Mouse (Mus musculus) ovary, adult 18-20 months (tissue): Measurements from ENCODE around the gene Magi2.
"Not testable (repeated sequence)": the region's sequence is repeated elsewhere in the genome, so short reads cannot be mapped to it uniquely, and the experiment has no call there.

ENCODE experiments used
- DNase-seq: peaks from one replicate; pipeline ENCODE4 v3.0.0; 2022; ENCODE audit warnings: low spot score, mixed read lengths

The Magi2 gene

DNA sequence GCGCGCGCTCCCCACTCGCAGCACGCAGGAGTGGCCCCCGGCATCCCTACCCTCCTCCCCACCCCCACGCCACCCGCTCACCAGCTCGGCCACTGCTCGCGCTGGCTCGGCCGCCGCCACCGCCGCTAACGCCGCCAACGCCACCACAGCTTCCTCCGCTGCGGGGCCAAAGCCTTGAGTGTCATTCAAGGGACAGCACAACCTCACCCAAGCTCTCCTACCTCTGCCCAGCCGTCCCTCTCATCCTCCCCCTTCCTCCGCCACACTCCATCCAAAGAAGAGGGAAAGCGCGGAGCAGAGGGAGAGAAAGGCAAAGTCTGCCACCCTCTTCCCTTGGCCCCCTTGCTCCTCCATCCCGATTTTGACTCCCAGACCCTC, at the start of gene Magi2:
Gene Magi2, plus strand, starts transcription at position 171 of the 378 bp plus-strand sequence.
- no peak for DNase-seq

DNA sequence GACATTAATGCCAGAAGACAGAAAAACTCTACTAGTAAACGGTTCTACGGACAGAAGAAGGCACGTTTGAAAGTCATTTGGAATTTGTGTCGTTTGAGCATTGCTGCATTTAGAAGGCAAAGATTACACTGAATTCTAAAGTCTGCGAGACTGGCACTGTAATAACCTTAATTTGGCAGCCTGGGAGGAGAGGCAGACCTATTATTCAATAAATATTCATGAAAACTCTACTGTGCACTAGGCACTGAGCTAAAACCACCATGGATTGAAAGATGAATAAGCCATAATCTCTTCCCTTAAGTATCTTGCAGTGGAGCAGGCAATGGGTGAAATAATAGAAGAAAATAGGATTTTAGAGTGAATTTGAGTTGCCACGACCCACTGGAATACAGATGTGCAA, 48.2 kb upstream of the Magi2 start:
- DNase-seq: no peak

DNA sequence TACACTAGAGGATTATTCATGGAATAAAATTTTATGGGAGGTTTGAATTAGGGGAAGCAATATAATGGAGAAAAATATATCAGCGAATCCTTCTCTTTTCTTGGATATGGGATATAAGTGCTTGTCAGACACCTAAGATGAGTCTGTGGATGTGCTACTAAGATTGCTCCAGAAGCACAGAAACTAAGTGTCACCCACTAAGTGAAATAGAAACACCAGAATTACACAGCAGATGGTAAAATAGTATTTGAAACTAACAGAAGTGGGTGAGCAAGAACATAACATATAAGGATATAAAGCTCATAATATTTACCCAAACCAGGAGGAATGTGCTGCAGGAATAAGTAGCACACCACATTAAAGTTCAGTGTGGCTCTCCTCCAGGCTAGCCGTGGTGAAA, 40.7 kb upstream of the Magi2 start:
- DNase-seq: no peak

- no peak for DNase-seq
Observed at GRCm38 (mm10) chr5:19211665-19212064, 15.2 kb upstream of the Magi2 start.

GRCm38 (mm10) chr5:19226144-19226865, 531 bp upstream of the Magi2 start:
- peak; percentile 78 for DNase-seq

DNA sequence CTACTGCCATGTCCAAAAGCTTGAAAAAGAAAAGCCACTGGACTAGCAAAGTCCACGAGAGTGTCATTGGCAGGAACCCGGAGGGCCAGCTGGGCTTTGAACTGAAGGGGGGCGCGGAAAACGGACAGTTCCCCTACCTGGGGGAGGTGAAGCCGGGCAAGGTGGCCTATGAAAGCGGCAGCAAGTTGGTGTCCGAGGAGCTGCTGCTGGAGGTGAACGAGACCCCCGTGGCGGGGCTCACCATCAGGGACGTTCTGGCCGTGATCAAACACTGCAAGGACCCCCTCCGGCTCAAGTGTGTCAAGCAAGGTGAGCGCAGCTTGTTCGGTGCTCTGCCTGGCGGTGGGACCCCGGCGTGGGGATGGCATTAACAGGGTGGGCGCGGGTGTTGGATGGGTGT, 445 bp downstream of the Magi2 start:
- DNase-seq: no peak

- DNase-seq: peak; percentile 68
Observed at GRCm38 (mm10) chr5:19227791-19228331, 1.0 kb downstream of the Magi2 start.

DNA sequence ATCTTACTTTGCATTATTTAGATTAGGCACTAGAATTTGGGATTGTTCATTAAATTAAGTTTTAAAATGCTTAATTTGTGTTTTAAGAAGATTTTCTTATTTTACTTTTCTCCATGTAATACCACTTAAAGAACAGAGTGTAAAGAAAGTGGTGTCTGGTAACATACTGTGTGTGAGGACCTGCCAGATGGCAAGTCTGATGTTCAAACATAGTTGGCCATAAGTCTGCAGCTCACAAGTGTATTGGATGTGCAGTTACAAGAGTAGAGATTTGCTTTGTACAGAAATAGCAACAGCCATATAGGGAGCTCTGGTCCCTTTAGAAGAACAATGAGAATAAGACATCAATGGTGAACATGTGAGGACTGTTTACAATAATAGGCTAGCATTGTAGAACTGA, 15.0 kb downstream of the Magi2 start:
- DNase-seq: no peak

GRCm38 (mm10) chr5:19246426-19246825, 19.6 kb downstream of the Magi2 start:
- peak; percentile 51 for DNase-seq

DNA sequence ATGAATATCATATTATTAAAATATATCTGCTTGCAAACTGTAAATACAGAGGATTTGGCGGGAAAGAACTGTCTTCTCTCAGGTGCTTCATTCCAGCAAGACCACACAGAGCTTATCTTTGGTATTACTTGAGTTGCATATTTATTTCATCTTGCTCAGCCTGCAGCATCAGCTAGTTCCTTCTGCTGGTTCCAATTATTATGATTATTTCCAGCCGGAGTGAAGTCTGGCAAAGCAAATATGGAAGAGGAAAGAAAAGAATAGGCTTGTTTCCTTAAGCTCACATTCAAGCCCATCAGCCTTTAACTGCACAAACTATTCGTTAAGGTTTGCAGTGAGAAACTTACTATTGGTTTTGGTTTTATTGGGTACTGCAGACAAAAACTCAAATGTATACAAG, 20.4 kb downstream of the Magi2 start:
- DNase-seq: no peak

DNA sequence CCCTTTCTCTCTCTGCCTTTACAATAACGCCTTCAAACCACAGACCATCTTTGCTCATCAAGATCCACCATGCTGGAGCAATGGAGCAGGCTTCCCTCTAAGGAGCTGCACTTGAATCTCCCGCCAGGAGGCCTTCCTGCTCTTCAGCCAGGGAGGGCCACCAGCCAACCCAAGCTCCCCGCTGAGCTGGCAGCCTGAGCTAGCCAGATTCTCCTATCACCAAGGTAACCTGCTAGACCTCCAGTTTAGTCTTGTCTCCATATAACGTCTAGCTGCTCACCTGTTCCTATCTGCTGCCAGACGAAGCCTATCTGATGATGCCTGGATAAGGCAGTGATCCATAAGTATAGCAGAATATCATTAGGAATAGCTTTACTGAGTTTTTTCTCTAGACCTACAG, 36.0 kb downstream of the Magi2 start:
- no peak for DNase-seq

GRCm38 (mm10) chr5:19264627-19265026, 37.8 kb downstream of the Magi2 start:
- DNase-seq: no peak

DNA sequence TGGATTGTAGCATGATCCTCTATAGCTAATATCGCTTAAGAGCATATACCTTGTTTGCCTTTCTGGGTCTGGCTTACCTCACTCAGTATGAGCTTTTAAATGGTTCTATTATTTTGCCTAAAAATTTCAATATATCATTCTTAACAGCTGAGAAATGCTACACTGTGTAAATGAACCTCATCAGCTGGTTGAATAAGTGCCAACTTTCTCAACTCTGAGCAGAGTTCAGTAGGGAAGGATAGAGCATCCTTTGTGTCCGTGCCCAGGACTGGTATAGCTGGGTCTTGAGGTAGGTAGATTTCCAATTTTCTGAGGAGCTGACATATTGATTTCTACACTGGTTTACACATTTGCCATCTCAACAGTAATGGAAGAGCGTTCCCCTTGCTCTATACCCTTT, 65.7 kb downstream of the Magi2 start:
- no peak for DNase-seq

- no peak for DNase-seq
Observed at GRCm38 (mm10) chr5:19306656-19307055, 79.8 kb downstream of the Magi2 start.

GRCm38 (mm10) chr5:19309870-19310269, 83.0 kb downstream of the Magi2 start:
- no peak for DNase-seq

DNA sequence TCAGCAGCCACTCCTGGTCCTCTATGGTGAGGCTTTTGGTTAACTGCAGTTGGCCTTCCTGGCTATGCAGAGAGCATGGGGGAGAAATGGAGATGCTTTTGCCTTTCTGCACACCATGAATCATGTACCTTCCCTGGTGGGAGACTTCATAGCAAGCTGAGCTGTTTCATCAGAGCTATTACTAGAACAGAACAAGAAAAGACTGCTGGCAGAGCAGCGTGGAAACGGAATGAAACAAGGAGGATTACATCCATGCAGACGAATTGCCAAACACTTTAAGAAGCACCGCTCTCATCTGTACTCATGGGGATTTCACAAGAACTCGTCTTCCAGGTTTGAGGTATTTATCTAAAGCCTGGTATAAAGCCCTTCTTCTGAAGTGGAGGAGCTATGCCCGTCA, 95.7 kb downstream of the Magi2 start:
- DNase-seq: no peak

- DNase-seq: no peak
Observed at GRCm38 (mm10) chr5:19337561-19337960, 110.7 kb downstream of the Magi2 start.

DNA sequence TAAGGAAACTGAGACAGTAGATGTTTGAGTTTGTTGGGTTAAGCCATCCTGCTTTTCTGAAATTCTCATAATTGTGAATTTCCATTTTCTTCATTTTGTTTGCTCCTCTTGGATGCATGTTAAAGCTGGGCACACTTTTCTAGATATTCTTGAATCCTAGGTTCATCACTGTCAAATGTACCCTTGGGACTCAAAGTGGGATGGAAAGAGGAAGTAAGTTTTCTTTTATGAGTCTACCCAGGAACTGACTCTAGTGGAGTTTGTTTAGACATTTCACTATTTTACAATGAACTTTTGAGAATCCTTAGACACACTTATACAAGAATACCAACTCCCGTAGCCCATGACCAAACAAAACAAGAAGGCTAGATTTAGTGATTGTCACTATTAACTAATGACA, 141.3 kb downstream of the Magi2 start:
- DNase-seq: no peak

DNA sequence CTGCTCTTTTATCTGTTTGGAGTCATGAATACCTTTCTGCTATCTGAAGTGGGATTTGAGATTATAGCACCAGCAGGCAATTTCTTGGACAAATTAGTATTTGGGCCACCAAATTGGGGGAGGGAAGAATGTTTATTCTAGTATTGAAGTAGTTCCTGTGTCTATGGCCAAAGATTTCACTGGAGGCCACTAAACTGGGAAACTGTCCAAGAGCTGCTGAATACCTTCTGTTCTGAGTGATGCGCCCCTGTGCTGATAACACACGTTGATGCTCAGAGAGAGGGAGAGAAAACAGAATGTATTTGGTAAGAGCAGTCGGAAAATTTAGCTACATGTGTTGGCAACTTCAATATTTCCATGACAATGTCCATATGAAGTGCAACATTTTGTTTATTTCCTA, 169.0 kb downstream of the Magi2 start:
- no peak for DNase-seq

DNA sequence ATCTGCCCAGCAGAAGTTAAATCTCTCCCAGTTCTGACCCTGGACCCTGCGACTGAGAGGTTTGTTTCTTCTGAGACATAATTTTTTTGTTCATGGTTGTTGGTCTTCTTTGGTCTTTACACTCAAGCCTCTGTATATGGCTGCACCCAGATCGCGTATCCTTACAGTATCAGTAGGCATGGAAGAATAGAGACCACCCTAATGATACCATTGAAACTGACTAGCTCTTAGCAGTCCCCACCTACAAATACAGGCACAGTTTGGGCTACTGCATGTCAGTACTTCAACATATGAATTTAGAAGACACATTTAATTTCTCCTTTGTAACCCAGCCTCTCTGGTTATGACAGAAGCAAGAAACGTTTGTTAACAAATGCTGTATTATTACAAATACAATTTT, 173.5 kb downstream of the Magi2 start:
- DNase-seq: no peak

DNA sequence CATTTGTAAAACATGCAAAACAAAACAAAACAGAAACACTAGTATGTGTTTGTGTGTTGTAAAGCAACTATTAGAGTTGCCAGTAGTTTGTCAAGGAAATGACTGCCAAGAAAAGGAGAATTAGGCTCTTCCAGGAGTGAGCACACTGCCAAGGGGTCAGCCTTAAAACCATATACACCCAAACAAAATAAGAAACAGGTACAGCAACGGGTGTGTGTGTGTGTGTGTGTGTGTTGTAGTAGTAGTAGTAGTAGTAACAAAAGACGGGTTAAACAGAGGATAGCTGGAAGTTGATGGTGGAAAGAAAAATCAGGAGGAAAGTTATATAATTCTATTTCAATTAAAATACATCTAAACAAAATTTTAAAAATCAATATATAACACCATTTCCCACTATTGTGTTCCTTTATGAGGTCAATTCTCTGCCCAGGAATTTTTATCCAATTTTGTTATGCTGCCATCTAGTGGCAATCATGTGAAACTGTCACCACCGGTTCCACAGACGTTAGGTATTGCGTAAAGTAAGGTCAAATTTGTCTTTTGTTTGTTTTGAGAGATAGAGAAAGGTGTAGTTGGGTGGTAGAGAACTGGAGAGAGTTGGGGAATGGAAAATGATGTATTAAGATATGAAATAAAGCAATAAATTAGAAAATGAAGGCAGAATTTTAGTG, 174.0 kb downstream of the Magi2 start:
- DNase-seq: no peak

DNA sequence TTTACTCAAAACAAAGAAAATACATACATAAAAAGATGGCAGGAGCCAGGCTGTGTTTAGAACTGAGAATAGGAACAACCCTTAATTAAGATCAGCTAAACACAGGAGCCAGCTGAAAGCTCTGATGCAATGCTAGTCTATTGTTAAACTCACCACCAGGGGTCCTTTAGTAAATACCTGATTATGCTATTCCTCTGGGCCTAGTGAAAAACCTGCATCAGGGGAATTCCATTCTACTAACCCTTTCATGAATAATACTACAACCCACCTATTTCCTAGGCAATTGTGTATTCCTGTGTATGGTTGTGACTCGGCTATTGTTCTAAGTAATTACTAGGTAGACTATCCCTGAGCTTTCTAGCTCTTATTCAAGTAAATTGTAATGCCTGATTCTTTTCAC, 177.4 kb downstream of the Magi2 start:
- DNase-seq: not testable (repeated sequence)

DNA sequence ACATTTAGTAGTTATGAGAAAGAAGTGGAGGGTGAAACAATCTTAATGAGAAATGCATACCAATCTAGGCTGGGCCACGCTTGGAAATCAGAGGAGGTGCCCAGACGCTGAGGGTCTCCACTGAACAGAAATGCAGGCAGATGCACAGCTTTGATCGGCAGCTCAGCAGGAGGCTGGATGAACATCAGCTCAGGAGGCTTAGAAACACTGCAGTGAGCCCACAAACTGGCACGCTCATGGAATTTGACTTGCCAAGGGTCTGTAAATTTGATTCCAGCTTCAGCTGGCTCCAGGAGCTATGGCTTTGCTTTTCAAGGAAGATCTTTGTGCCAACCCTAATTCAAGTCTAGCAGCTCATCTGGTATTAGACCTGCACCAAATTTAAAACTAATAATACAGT, 187.7 kb downstream of the Magi2 start:
- no peak for DNase-seq

- DNase-seq: no peak
Observed at GRCm38 (mm10) chr5:19429290-19429689, 202.5 kb downstream of the Magi2 start.
